Mouse (Mus musculus) stomach, embryonic 14.5 days (tissue): ENCODE measurements around the gene Safb. TPM values are rescaled to one million over a fixed set of nuclear protein-coding genes. Genes with fewer than 3 reads are reported as not detected.

ENCODE experiments used
- polyA plus RNA-seq: library from polyadenylated mRNA; unstranded; fragments of >200 nt; fragmentation: Nextera tagmentation; extraction: Ambion mirVana; gene quantifications from 2 replicates; pipeline ENCODE4 v1.2.1, GENCODE M21; 2014

Safb gene
- polyA plus RNA-seq, 1 experiment from 2014 or later: 75.4 TPM

Other genes with a start within 250 kb of the Safb start
- 111 and 115 TPM in 2 replicates for gene Ptprs, start 108.3 kb upstream of the Safb start, polyA plus RNA-seq
- gene Znrf4, start 72.4 kb upstream of the Safb start, polyA plus RNA-seq: not detected in 2 replicates
- gene Gm20219, start 30.4 kb upstream of the Safb start, polyA plus RNA-seq: 11.9 and 13.1 TPM in 2 replicates
- gene Safb2, start 240 bp upstream of the Safb start, polyA plus RNA-seq: 62.8 and 73.5 TPM in 2 replicates
- 259 and 261 TPM in 2 replicates for gene 2410015M20Rik, start 24.9 kb downstream of the Safb start, polyA plus RNA-seq
- gene Rpl36, start 28.6 kb downstream of the Safb start, polyA plus RNA-seq: 2,224 and 2,447 TPM in 2 replicates
- gene Lonp1, start 42.1 kb downstream of the Safb start, polyA plus RNA-seq: 49.3 and 51.3 TPM in 2 replicates
- 0.46 and 0.73 TPM in 2 replicates for gene Catsperd, start 43.3 kb downstream of the Safb start, polyA plus RNA-seq
- 86.5 and 94.9 TPM in 2 replicates for gene Ranbp3, start 88.5 kb downstream of the Safb start, polyA plus RNA-seq
- gene Ndufa11, start 132.9 kb downstream of the Safb start, polyA plus RNA-seq: 444 and 502 TPM in 2 replicates
- 31.3 and 31.7 TPM in 2 replicates for gene Vmac, start 133.2 kb downstream of the Safb start, polyA plus RNA-seq
- 14.1 and 14.4 TPM in 2 replicates for gene Nrtn, start 172.7 kb downstream of the Safb start, polyA plus RNA-seq
- 40.9 and 46.3 TPM in 2 replicates for gene Dus3l, start 179.9 kb downstream of the Safb start, polyA plus RNA-seq
- 1.1 and 1.6 TPM in 2 replicates for gene Prr22, start 185.4 kb downstream of the Safb start, polyA plus RNA-seq
- gene Rfx2, start 246.2 kb downstream of the Safb start, polyA plus RNA-seq: 6.7 TPM in 2 replicates